Mouse (Mus musculus) heart, postnatal 0 days (tissue): ENCODE data around the gene Map4k3. TPM values are rescaled to one million over a fixed set of nuclear protein-coding genes. Genes with fewer than 3 reads are reported as not detected.

Experiments used
- ATAC-seq: fragments of 200-750 bp; cut with Nextera tagmentation; 2 replicates; pipeline ENCODE4 v1.8.0; 2017; ENCODE audit warnings: low read depth, moderate number of reproducible peaks, moderate library complexity; ENCODE audit not compliant: insufficient read depth
- DNase-seq: peaks from one replicate; pipeline ENCODE4 v3.0.0-alpha.2; 2016; ENCODE audit warnings: low spot score
- H3K27ac ChIP-seq: fragments of 300-500 bp; sonication (generic); 2 replicates; pipeline ENCODE4 v1.5.1; 2014; ENCODE audit warnings: low read depth, mild to moderate bottlenecking
- H3K27me3 ChIP-seq: fragments of 300-500 bp; sonication (generic); 2 replicates; pipeline ENCODE4 v1.6.1; 2014; ENCODE audit warnings: low read length, mixed read lengths; ENCODE audit not compliant: control insufficient read depth, insufficient read depth
- H3K36me3 ChIP-seq: fragments of 300-500 bp; sonication (generic); replicated peaks from 2 replicates; pipeline ENCODE4 v1.6.1; 2014; ENCODE audit warnings: low read length, mixed read lengths; ENCODE audit not compliant: control insufficient read depth, insufficient read depth
- H3K4me1 ChIP-seq: fragments of 300-500 bp; sonication (generic); 2 replicates; pipeline ENCODE4 v1.6.1; 2014; ENCODE audit warnings: antibody characterized with exemption; ENCODE audit not compliant: control insufficient read depth, insufficient read depth
- H3K4me2 ChIP-seq: fragments of 300-500 bp; sonication (generic); 2 replicates; pipeline ENCODE4 v1.6.1; 2014; ENCODE audit warnings: low read depth, mild to moderate bottlenecking, low read length, moderate library complexity
- H3K4me3 ChIP-seq: fragments of 300-500 bp; sonication (generic); 2 replicates; pipeline ENCODE4 v1.5.1; 2014; ENCODE audit warnings: low read depth, low read length
- H3K9ac ChIP-seq: fragments of 300-500 bp; sonication (generic); replicated peaks from 2 replicates; pipeline ENCODE4 v1.6.1; 2014; ENCODE audit warnings: low read depth, low read length, mixed read lengths
- H3K9me3 ChIP-seq: fragments of 300-500 bp; sonication (generic); replicated peaks from 2 replicates; pipeline ENCODE4 v1.6.1; 2016; ENCODE audit warnings: low read length; ENCODE audit not compliant: control insufficient read depth
- CTCF ChIP-seq: IDR thresholded peaks from 2 replicates; pipeline ENCODE4 v1.5.1; 2016; ENCODE audit warnings: antibody characterized with exemption, control low read depth, low read depth
- EP300 ChIP-seq: IDR thresholded peaks from 2 replicates; pipeline ENCODE4 v1.6.1; 2016; ENCODE audit warnings: antibody characterized with exemption, low read depth
- WGBS: fragments of 180-500 bp; shearing (Covaris S2); extraction: QIAGEN DNeasy Blood & Tissue Kit; methylation state at CpG from one replicate; pipeline ENCODE4 v1.1.7; 2014; 5-methylcytosine and 5-hydroxymethylcytosine counted together
- polyA plus RNA-seq: library from polyadenylated mRNA; unstranded; fragments of >200 nt; fragmentation: Nextera tagmentation; extraction: Ambion mirVana; gene quantifications from 2 replicates; pipeline ENCODE4 v1.2.1, GENCODE M21; 2015
- total RNA-seq: library from RNA; depleted of rRNA; stranded (reverse); fragments of >200 nt; gene quantifications from 2 replicates; pipeline ENCODE4 v1.2.3, GENCODE M21; 2014; ENCODE audit warnings: low replicate concordance

The Map4k3 gene
- total and polyA plus RNA-seq, 2 experiments from 2014 or later, result 16.7 to 38.0 TPM

- peak; percentile 46 for DNase-seq
- Histone ChIP-seq H3K36me3 (peaks cover 21% of the 10 kb centered on the region), H3K9me3 (no peaks in the 10 kb centered on the region), H3K27ac (no peak overlapping the region), H3K27me3 (no peaks in the 10 kb centered on the region), H3K4me2 (no peak overlapping the region), H3K4me3 (no peak overlapping the region), H3K4me1 (no peaks in the 10 kb centered on the region), H3K9ac (no peak overlapping the region)
- 57% methylated on average over 5 of the region's 5 CpGs for WGBS
- TF ChIP-seq CTCF (peak; percentile 82), EP300 (no peak)
- ATAC-seq, result peak; percentile 71
Measured at GRCm38 (mm10) chr17:80620786-80621423, 107.4 kb downstream of the Map4k3 start.

- Histone ChIP-seq H3K27ac (no peak overlapping the region), H3K4me3 (no peak overlapping the region), H3K9me3 (no peaks in the 10 kb centered on the region), H3K36me3 (peaks cover 35% of the 10 kb centered on the region), H3K4me1 (no peaks in the 10 kb centered on the region), H3K9ac (no peak overlapping the region), H3K4me2 (no peak overlapping the region), H3K27me3 (no peaks in the 10 kb centered on the region)
- peak; percentile 46 for DNase-seq
- 48% methylated on average over 13 of the region's 13 CpGs for WGBS
- TF ChIP-seq CTCF (no peak), EP300 (no peak)
- ATAC-seq, result peak; percentile 41; the same call in 1 of the 2 replicates
Measured at GRCm38 (mm10) chr17:80619556-80619955, 108.7 kb downstream of the Map4k3 start.

- Histone ChIP-seq H3K9me3 (no peaks in the 10 kb centered on the region), H3K4me2 (no peak overlapping the region), H3K4me3 (no peak overlapping the region), H3K27me3 (no peaks in the 10 kb centered on the region), H3K36me3 (peaks cover 39% of the 10 kb centered on the region), H3K9ac (no peak overlapping the region), H3K27ac (no peak overlapping the region), H3K4me1 (no peaks in the 10 kb centered on the region)
- no peak for ATAC-seq
- no peak for TF ChIP-seq EP300
- no peak for TF ChIP-seq CTCF
- DNase-seq, result no peak
- WGBS, result 77% methylated on average over 5 of the region's 5 CpGs
Measured at GRCm38 (mm10) chr17:80618890-80619289, 109.4 kb downstream of the Map4k3 start.

GRCm38 (mm10) chr17:80603806-80604205 is 124.5 kb downstream of the Map4k3 start:
- H3K27ac ChIP-seq, result no peak overlapping the region
- no peak overlapping the region for H3K4me3 ChIP-seq
- H3K4me2 ChIP-seq, result no peak overlapping the region
- TF ChIP-seq EP300 (no peak), CTCF (no peak)
- no peak for DNase-seq
- no peak for ATAC-seq
- no peak overlapping the region for H3K9ac ChIP-seq
- peaks cover 88% of the 10 kb centered on the region for H3K36me3 ChIP-seq
- no peaks in the 10 kb centered on the region for H3K27me3 ChIP-seq
- no peaks in the 10 kb centered on the region for H3K4me1 ChIP-seq
- 92% methylated on average over 6 of the region's 6 CpGs for WGBS
- no peaks in the 10 kb centered on the region for H3K9me3 ChIP-seq

- DNase-seq, result no peak
- no peak overlapping the region for H3K4me2 ChIP-seq
- no peak overlapping the region for H3K4me3 ChIP-seq
- no peak for ATAC-seq
- no peak for TF ChIP-seq EP300
- TF ChIP-seq CTCF, result no peak
- no peaks in the 10 kb centered on the region for H3K27me3 ChIP-seq
- H3K9me3 ChIP-seq, result no peaks in the 10 kb centered on the region
- H3K4me1 ChIP-seq, result no peaks in the 10 kb centered on the region
- H3K36me3 ChIP-seq, result peaks cover 81% of the 10 kb centered on the region
- H3K27ac ChIP-seq, result no peak overlapping the region
- no peak overlapping the region for H3K9ac ChIP-seq
- 83% methylated on average over 19 of the region's 19 CpGs for WGBS
Measured at GRCm38 (mm10) chr17:80603079-80603625, 125.1 kb downstream of the Map4k3 start.

- H3K27me3 ChIP-seq, result no peaks in the 10 kb centered on the region
- H3K9ac ChIP-seq, result no peak overlapping the region
- 64% methylated on average over 13 of the region's 13 CpGs for whole genome bisulfite sequencing
- ATAC-seq (no peak), DNase-seq (no peak)
- no peak overlapping the region for H3K4me3 ChIP-seq
- peaks cover 84% of the 10 kb centered on the region for H3K36me3 ChIP-seq
- H3K4me2 ChIP-seq, result no peak overlapping the region
- no peaks in the 10 kb centered on the region for H3K4me1 ChIP-seq
- no peak overlapping the region for H3K27ac ChIP-seq
- H3K9me3 ChIP-seq, result no peaks in the 10 kb centered on the region
- no peak for TF ChIP-seq EP300
- peak; percentile 35 for TF ChIP-seq CTCF
Measured at GRCm38 (mm10) chr17:80601371-80601770, 126.9 kb downstream of the Map4k3 start.
